Mouse (Mus musculus): ENCODE results near the gene Ksr2. TPM values are rescaled to one million over a fixed set of nuclear protein-coding genes. Genes with fewer than 3 reads are reported as not detected.

The Ksr2 gene
- total and polyA plus RNA-seq, 3 experiments = 0.36 to 1.3 (median 1.2) TPM

DNA sequence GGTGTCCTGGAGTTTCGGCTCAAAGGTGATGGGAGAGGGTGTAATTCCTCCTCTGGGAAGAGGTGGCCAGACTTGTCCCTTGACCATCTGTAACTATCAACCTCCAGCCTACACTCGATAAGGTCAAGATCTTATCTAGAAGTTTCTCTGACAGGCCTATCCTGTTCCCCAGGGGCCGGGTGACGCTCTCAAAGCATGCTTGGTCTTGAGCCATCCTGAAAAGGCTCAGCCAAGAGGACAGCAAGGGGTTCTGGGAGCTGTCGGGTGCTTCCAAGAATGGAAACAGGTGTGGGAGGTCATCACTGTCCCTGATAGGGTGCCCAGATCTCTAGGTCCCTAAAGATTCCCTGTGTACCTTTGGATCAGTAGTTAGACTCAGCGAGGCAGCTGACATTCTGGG, 4.4 kb upstream of the Ksr2 start:
- Histone ChIP-seq H3K4me1 (ENCODE audit: control insufficient read depth in 1 of 2, insufficient read depth in 2 of 2) (peaks cover 0 to 4% of the 10 kb centered on the region in 2 experiments; a peak in 2 of 4 replicates), H3K4me3 (replicated peaks in 1 of 3; ENCODE audit: low read depth in 2 of 3, low read length in 2 of 3, poor library complexity in 1 of 3) (no peak overlapping the region), H3K27me3 (replicated peaks) (peaks cover 6% of the 10 kb centered on the region), H3K79me2 (replicated peaks; ENCODE audit: control insufficient read depth, extremely low read depth, insufficient read depth, poor library complexity, severe bottlenecking) (no peaks in the 10 kb centered on the region), H3K27ac (ENCODE audit: insufficient read depth, low read depth) (no peak overlapping the region), H3K4me2 (ENCODE audit: insufficient read depth, low read depth, poor library complexity, severe bottlenecking) (no peak overlapping the region), H3K9ac (ENCODE audit: insufficient read depth, low read depth) (no peak overlapping the region), H3K36me3 (replicated peaks in 1 of 2; ENCODE audit: control insufficient read depth in 1 of 2, insufficient read depth in 1 of 2, low read length in 1 of 2) (no peaks in the 10 kb centered on the region), H3K9me3 (replicated peaks; ENCODE audit: low read length) (peaks cover 3% of the 10 kb centered on the region)
- dilution Hi-C loops (cut with MboI; ENCODE audit: extremely low pct_ligation_motif_present, extremely low pct_unique_long_range_greater_than_20kb, low sequenced_read_pairs) = no loop called here
- no peak for TF ChIP-seq CHD2 (IDR thresholded peaks at IDR 0.05; ENCODE audit: low read length)
- TF ChIP-seq MAZ (IDR thresholded peaks at IDR 0.05; ENCODE audit: low read depth, low read length) = no peak
- no peak for TF ChIP-seq CHD1 (IDR thresholded peaks at IDR 0.05; ENCODE audit: low read depth, low read length)
- no peak for TF ChIP-seq EP300 (IDR thresholded peaks at IDR 0.05; ENCODE audit: low read length)
- no peak for TF ChIP-seq ZC3H11A (IDR thresholded peaks at IDR 0.05; ENCODE audit: low read depth, low read length)
- TF ChIP-seq RCOR1 (conservative IDR thresholded peaks at IDR 0.05; ENCODE audit: low read depth, low read length) = no peak
- no peak for TF ChIP-seq IRF4 (IDR thresholded peaks at IDR 0.05; ENCODE audit: low read depth, low read length)
- TF ChIP-seq MYC (IDR thresholded peaks at IDR 0.05; ENCODE audit: low read depth, low read length) = no peak
- TF ChIP-seq KAT2A (IDR thresholded peaks at IDR 0.05; ENCODE audit: insufficient replicate concordance, low read length) = no peak
- TF ChIP-seq MAFK (IDR thresholded peaks at IDR 0.05; ENCODE audit: insufficient replicate concordance, low read length) = no peak
- no peak for TF ChIP-seq POLR2AphosphoS2 (IDR thresholded peaks at IDR 0.05; ENCODE audit: low read depth, low read length)
- in situ Hi-C loops (cut with MboI; ENCODE audit: low pct_ligation_motif_present, low pct_unique_long_range_greater_than_20kb, low sequenced_read_pairs) = no loop called here
- DNase-seq (ENCODE audit: extremely low read depth) = no peak

DNA sequence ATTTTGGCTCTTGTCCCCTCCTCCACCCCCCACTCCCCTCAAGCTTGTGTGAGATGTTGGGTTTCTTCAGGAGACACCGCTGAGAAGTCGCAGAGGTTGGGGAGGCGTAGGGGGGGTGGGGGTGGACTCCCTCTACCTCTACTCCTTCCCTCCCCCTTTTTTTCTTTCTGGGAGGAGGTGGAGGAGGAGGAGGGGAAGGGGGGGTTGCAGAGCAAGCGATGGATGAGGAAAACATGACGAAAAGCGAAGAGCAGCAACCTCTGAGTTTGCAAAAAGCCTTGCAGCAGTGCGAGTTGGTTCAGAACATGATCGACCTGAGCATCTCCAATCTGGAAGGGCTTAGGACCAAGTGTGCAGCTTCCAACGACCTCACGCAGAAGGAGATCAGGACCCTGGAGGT, 811 bp downstream of the Ksr2 start:
- peak overlapping the region; percentile 35; the same call in 1 of the 2 replicates for H3K27ac ChIP-seq (ENCODE audit: insufficient read depth, low read depth)
- DNase-seq (ENCODE audit: extremely low read depth) = no peak
- dilution Hi-C loops (cut with MboI; ENCODE audit: extremely low pct_ligation_motif_present, extremely low pct_unique_long_range_greater_than_20kb, low sequenced_read_pairs) = no loop called here
- TF ChIP-seq CHD1 (IDR thresholded peaks at IDR 0.05; ENCODE audit: low read depth, low read length) (no peak), NRF1 (IDR thresholded peaks at IDR 0.05; ENCODE audit: low read depth, low read length) (no peak), POLR2AphosphoS2 (IDR thresholded peaks at IDR 0.05; ENCODE audit: low read depth, low read length) (no peak), MAZ (IDR thresholded peaks at IDR 0.05; ENCODE audit: low read depth, low read length) (peak; percentile 41; the same call in 1 of the 2 replicates), ZKSCAN1 (IDR thresholded peaks at IDR 0.05; ENCODE audit: borderline replicate concordance, low read depth, low read length) (no peak), GABPA (IDR thresholded peaks at IDR 0.05; ENCODE audit: insufficient replicate concordance, low read depth, low read length) (no peak), CHD2 (IDR thresholded peaks at IDR 0.05; ENCODE audit: low read length) (0 out of 2 replicates have a peak, but pooled peaks have one; percentile 17)
- peaks cover 0 to 25% of the 10 kb centered on the region in 2 experiments; a peak in 2 of 4 replicates for H3K4me1 ChIP-seq (ENCODE audit: control insufficient read depth in 1 of 2, insufficient read depth in 2 of 2)
- no peaks in the 10 kb centered on the region for H3K9me3 ChIP-seq (replicated peaks; ENCODE audit: low read length)
- peaks cover 6% of the 10 kb centered on the region for H3K27me3 ChIP-seq (replicated peaks)
- peak overlapping the region; percentile 49 for H3K9ac ChIP-seq (ENCODE audit: insufficient read depth, low read depth)
- in situ Hi-C loops (cut with MboI; ENCODE audit: low pct_ligation_motif_present, low pct_unique_long_range_greater_than_20kb, low sequenced_read_pairs) = no loop called here
- H3K4me2 ChIP-seq (ENCODE audit: insufficient read depth, low read depth, poor library complexity, severe bottlenecking) = peak overlapping the region; percentile 79
- H3K36me3 ChIP-seq (replicated peaks in 1 of 2; ENCODE audit: control insufficient read depth in 1 of 2, insufficient read depth in 1 of 2, low read length in 1 of 2) = peaks cover 0 to 4% of the 10 kb centered on the region in 2 experiments
- H3K79me2 ChIP-seq (replicated peaks; ENCODE audit: control insufficient read depth, extremely low read depth, insufficient read depth, poor library complexity, severe bottlenecking) = no peaks in the 10 kb centered on the region; the same call in 1 of the 2 replicates
- peak overlapping the region; percentile 62 to 79 (median 69) for H3K4me3 ChIP-seq (replicated peaks in 1 of 3; ENCODE audit: low read depth in 2 of 3, low read length in 2 of 3, poor library complexity in 1 of 3)
